Mouse (Mus musculus): ENCODE measurements at regions not wholly inside any gene's neighbourhood (a gene's known extent, or its start where the extent isn't known, plus 50 kb on each side); places are given as distances from the start of the nearest gene placed in this dataset.
"Not testable (repeated sequence)": the region's sequence is repeated elsewhere in the genome, so short reads cannot be mapped to it uniquely, and the experiment has no call there.

DNA sequence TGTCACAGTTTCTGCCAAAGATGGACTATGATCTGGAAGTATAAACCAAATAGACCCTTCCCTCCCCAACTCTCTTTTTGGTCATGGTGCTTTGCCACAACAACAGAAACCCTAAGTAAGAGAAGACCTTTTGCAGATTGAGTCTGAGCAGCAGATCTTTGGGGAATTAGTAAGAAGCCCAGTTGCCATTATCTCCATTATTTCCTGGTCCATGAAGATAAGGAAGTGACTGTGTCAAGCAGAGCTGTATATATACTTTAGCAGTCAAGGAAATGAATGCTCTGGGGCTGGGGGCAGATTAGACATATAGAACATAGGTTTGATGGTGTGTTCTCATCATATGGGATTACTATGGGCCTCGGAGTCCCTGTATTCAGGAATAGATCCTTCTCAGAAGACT, 117.8 kb upstream of the C9orf72 start:
- DNase-seq = no peak

DNA sequence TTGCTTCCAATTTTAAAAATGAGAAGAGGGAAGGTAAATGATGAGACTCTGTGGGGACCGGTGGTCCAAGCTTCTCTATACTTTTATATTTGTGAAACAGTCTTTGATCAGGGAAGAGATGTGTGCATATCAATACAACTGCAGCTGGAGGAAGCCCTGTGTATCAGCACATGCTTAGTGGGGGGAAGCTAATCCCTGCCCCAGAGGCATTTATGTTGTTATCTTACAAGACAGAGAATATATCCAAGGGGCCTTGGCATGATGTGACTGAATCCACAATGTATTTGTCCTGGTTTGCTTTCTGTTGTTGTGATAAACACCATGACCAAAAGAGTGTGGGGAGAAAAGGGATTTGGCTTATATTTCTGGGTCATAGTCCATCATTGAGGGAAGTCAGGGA, 105.2 kb upstream of the C9orf72 start:
- DNase-seq = no peak

DNA sequence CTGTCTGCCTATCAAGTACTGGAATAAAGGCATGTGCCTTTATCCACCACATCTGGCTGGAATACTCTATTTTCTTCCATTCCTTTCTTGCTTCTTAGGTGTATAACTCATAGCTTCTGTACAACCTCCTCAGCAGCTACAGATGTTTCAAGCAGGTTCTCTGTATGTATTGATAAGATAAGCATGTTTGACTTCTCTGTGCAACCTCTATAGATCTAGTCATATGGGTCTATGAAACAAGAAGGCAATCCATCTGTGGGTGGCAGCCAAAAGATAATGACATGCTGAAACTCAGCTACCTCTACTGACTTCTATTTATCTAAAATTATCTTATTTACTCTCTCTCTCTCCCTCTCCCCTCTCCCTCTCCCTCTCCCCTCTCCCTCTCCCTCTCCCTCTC, 99.3 kb upstream of the C9orf72 start:
- no peak for DNase-seq

DNA sequence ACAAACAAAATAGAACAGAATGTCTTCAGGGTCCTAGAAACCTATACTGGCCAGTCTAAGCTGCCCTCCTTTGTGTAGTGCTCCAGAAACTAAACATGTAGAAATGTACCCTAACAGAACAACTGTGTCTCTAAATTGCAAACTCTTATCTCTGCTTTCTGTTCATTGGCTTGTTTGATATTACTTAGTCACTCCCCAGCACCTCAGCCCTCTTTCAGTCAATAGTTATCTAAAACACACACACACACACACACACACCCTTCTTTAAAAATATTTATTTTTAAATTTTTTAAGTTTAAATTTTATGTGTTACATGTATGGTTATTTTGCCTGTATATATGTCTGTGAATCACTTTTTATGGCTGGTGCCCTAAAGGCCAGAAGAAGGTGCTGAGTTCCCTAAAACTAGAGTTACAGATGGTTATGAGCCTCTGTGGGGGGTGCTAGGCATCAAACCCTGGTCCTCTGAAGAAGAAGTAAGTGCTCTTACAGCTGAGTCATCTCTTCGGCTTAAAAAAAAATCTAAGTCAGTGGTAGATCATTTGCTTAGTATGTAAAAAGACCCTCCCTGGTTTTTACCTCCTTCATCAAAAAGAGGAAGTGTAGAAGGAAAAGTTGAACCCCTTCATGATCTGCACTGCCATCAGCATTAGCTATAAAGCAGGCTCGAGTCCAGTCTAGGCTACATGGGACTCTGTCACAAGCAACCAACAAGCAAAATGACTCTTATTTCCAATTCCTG, 96.6 kb upstream of the C9orf72 start:
- no peak for DNase-seq

DNA sequence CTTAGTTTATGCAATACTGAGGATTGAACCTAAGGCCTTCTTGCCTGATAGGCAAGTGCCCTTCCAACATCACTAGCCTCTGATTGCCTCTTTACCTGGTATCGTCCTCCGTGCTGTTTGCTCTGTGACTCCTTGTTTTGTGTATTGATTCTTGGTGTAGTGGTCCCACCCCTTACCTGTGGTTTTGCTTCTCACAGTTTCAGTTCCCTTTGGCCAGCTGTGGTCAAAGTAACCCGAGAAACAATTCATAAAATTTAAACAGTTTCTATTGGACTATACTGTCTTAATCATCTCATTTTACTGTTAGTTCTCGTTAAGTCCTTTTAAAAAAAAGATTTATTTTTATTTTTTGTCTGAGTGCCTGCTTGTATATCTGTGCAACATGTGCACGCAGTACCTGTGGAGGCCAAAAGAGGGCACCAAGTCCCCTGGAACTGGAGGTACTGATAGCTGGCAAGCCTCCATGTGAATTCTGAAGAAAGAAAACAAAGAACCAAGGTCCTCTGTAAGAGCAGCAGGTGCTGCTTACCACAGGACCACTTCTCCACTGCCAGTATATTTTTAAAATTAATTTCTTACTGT, 84.5 kb upstream of the C9orf72 start:
- peak; percentile 8 to 16 for DNase-seq

DNA sequence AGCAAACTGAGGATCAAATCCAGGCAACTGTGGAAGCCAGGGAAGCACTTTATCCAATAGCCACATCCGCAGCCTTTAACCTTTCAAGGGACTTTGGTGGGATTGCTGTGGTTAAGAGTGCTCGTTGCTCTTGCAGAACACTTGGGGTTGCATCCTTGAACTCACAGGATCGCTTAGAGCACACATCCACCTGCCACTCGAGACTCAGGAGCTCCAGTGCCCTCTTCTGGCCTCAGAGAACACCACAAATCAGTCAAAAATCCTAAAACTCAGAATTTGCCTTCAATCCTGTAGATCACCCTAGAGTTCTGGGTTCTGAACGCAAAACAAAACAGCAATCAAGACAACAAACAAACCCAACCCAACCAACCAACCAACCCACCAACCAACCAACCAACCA, 82.2 kb upstream of the C9orf72 start:
- no peak for DNase-seq

DNA sequence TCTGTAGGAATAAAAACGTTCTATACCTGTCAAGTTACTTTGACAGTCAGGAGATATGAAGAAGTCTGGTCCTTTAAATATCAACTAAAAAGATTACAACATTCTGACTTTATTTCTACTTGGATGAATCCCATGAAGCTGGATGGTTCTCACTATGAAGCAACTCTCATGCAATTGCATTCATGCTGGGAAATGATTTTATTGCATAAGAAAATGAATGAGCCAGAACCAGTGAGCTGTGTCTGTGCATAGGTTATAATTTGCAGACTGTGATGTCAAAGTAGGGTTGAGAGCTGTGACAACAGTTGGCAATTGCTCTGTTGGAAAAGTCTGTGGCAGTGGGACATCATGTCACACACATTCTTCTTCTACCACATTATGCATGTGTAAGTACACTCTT, 79.2 kb upstream of the C9orf72 start:
- no peak for DNase-seq

DNA sequence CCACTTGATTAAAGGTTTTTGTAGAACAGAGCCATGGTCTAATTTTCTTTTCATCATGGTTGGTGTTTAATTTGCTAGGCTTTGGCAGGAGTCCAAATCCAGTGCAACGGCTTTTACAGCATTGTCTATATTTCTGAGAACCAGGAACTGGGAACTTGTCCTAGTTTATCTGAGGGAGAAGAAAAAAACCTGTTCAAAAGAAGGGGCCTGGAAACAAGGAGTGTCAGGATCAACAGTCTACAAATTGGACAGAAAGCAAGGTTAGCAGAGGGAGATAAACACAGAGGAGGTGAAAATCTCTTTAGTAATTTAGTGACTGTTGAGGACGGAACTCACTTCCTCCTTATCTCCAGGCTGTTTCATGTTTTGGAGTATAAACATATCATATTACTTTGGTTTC, 74.9 kb upstream of the C9orf72 start:
- DNase-seq = no peak

DNA sequence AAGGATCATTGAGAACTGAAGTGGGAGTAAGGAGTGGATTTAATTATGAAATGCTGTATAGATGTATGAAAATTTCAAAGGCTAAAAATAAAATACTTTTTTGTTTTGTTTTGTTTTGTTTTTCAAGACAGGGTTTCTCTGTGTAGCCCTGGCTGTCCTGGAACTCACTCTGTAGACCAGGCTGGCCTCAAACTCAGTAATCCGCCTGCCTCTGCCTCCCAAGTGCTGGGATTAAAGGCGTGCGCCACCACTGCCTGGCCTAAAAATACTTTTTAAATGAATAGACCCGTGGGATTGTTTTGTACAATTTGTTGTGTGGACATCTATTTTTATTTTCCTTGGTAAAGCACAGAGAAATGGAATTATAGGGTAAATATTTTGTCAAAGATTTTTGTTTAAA, 74.4 kb upstream of the C9orf72 start:
- not testable (repeated sequence) for DNase-seq

DNA sequence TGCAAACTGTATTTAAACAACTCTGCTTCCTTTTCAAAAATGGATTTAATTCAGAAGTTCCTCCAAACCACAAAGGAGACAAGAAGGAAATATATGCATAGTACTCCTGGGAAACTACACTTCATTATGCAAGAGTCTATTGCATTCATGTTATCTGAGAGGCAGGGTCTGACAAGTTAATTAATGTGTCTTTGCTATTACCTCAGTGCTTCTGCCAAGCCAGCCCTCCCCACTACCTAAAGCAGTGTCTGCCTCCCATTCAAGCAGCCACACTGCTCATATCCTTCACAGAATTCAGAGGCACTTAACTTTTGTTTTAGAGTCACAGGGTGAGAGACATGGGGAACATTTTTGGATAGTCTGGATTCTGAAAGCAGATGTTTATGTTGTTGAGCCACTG, 58.6 kb upstream of the C9orf72 start:
- DNase-seq = no peak
